Mouse (Mus musculus): Measurements from ENCODE around the gene Gltp.

- TF ChIP-seq CTCF (IDR thresholded peaks at IDR 0.05; ENCODE audit: extremely low read depth, insufficient read depth, insufficient read length, insufficient replicate concordance) (no peak), POLR2A (IDR thresholded peaks at IDR 0.05; ENCODE audit: low read depth, low read length) (no peak)
Observed at GRCm38 (mm10) chr5:114680676-114681285, 10.0 kb downstream of the Gltp start.

Data from spleen, adult 2 months (tissue).